Mouse (Mus musculus): ENCODE data around the gene Adck1. TPM values are rescaled to one million over a fixed set of nuclear protein-coding genes. Genes with fewer than 3 reads are reported as not detected.

Gene Adck1
- polyA plus RNA-seq, 1 experiment, result 6.2 TPM

DNA sequence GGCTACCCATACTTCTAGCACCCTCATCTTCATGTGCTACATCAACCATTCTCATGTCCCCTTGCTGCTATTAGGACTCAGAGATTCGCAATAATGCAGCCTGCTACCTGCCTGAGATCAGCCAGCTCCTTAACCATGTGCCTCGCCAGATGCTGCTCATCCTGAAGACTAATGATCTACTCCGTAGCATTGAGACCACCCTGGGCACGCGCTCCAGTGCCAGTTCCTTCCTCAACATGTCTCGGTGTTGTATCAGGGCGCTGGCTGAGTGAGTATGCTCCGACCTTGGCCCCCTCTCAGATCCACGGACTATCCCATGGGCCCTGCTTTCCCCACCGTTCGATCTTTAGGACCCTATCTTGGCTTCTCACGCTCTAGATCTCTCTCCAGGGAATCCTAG is 98.6 kb downstream of the Adck1 start:
- no peak for TF ChIP-seq GATA1 (IDR thresholded peaks at IDR 0.05; ENCODE audit: low read length)

DNA sequence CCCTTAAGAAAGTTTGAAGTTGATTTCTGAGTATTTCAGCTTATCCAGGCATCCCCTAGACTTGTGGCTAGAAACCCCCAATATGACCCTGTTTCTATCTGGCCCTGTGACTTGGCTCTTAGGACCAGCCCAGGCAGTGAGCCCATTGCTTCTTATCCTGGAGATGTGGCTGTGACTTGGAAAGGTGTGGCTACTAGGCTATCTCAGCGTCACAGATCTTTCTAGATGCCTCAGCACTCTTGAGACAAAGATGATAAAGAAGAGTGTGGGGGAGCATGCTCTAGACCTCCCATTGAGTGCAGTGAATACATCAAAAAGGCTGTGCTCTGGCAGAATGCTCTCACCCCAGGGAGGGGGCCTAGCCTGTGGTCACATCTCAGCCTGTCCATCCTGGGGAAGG is 99.1 kb downstream of the Adck1 start:
- no peak for TF ChIP-seq GATA1 (IDR thresholded peaks at IDR 0.05; ENCODE audit: low read length)

DNA sequence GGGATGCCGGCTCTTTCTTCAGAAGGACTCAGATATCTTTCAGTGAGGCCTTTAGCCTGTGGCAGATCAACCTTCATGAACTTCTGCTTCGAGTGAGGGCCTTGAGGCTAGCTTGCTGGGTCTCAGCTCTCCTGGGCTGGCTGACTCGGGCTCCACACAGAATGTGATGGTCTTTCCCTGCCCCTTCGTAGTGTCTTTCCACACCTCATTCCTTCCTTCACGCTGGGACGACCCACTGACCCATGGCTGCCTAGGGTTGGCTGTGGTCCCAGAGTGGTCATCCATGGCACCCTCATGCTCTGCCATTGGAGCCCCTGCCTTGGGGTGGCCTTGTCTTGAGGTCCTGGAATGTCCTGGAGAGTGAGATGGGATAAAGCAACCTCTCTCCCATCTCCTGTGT is 100.7 kb downstream of the Adck1 start:
- no peak for TF ChIP-seq GATA1 (IDR thresholded peaks at IDR 0.05; ENCODE audit: low read length)

DNA sequence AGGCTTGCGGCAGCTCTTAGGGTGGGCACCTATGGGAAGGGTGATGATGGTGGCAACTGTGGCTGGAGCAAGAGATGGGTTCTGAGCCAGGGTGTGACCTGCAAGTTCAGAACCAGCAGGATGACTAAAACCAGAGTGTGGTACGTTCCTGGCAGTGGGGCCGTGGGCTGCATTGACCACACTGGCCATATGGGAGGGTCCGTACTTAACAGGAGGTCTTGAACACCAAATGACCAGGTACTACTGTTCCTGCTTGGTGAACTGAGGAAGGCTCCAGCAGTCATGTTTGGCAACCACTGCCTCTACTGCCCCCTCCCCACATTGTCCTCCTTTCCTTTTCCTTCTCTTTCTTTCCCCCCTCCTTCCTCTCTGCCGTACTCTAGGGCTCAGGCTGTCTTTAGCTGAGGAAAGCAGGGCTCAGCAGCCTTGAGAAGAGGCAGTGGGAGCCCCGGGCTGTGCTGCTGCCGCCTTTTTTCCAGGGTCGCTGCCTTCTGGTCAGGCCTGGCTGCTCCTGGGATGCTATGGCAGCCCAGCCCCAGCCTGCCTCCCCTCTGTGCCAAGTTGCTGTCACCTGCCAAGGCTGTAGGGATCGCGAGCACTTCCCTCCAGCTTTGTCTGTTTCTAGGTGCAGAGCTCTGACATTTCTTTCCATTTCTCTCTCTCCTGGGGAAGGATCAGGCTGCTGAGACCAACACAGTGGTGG is 103.4 kb downstream of the Adck1 start:
- no peak for TF ChIP-seq GATA1 (IDR thresholded peaks at IDR 0.05; ENCODE audit: low read length)

DNA sequence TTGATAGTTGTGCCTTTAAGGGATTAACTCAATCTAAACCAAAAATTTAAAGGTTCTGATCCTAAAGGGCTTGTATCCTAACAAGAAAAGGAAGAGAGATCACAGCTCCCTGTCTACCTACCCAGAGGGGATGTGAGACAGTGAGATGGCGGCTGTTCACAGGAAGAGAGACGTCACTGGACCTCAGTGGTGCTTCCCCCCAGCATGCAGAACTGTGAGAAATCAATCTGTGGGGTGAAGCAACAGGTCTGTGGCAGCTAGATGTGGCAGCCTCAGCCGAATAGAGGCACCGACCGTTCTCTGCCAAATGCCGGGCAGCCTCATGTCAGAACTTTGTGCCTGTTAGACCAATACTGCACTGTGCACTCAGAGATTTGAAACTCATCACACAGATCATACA is 106.4 kb downstream of the Adck1 start:
- no peak for TF ChIP-seq GATA1 (IDR thresholded peaks at IDR 0.05; ENCODE audit: low read length)

DNA sequence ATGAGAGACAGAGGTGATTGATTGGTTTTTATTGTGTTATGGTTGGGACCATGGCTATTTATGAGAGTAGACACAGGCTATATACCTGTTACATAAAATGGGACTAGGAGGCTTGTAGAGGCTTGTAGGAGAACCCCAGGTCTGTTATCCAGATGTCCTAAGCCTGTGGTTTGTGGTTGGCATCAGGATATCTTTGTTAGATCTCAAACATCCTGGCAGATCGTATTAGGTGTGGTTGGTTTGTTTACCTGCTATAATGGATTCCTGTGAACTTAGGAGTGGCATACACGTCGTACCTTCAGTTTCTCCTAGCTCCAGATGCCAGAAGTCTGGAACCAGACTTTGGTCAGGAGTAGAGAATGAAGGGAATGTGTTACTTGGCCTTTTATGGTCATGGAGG is 106.9 kb downstream of the Adck1 start:
- TF ChIP-seq GATA1 (IDR thresholded peaks at IDR 0.05; ENCODE audit: low read length), result no peak

DNA sequence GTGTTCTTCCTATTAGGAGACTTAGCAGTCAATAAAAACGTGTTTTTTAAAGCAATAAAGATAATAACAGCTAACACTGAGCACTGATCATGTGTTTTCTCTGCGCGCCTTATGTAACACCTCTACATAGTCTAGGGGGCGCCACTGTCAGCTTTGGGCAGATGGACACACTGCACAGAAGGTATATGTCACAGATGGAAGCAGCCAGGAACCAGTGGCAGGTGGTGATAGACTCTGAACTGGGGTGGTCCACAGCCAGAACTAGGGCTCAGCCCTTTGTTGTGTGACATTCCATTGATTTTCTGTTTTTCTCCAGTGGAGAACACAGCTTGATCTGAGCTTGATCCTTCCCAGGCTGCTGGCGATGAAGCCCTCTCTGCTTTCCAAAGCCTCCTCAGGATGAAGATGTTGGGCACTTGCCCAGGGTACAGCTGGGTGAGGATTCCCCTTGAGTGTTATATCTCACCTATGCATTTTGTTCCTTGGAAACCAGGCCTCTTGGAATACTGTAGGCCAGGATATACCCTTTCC is 107.6 kb downstream of the Adck1 start:
- TF ChIP-seq GATA1 (IDR thresholded peaks at IDR 0.05; ENCODE audit: low read length), result no peak

DNA sequence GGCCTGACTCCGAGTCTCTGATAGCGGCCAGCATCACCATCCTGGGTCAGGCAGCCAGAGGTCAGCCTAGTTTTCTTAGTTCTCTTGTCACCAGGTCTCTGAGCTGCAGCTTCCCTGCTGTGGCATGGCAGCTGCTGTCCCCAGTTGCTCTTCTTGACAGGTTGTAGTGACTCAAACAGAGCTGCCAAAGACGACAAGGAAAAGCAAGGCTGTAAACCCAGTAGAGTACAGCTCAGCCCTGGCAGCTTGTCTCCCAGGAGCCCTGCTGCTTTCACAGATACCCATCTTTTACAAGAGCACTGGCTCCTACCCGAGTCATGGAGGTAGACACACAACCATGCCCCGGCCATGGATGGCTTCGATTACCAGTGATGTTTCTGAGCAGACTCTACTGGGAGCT is 108.3 kb downstream of the Adck1 start:
- TF ChIP-seq GATA1 (IDR thresholded peaks at IDR 0.05; ENCODE audit: low read length), result no peak

DNA sequence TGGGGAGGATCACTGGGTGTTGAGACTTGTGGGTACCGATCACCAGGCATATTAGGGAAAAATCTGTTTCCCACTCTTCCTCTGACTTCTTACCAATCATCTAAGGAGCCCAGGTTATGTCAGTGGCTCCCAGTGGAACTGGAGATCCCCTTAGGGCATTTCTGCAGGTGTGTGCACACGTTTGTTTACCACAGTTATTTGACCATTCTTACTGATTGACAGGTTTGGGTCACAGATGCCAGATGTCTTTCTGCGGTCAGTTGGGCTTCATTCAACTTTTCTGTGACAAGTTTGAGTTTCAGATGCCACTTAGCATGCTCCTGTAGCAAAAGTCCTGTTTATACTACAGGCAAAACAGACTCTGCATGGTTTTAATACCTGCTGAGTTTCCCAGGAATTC is 112.5 kb downstream of the Adck1 start:
- TF ChIP-seq GATA1 (IDR thresholded peaks at IDR 0.05; ENCODE audit: low read length), result no peak

DNA sequence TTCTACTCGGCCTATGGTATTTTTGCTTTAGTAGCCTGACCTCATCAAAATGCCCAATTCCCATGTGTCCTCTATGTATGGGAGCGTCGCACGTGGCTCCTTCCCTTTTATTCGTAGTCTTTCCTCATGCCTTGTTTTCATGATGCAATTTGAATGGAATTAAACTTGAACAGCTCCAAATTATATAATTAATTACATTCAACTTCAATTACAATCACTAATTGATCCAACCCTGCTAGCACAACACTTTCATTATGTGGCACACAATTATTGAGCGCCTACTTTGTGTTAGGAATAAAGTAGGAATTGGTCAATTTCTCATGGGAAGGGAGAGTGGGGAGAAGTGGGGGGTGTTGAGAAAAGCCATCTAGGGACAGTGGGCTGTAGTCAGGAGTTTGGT is 113.4 kb downstream of the Adck1 start:
- no peak for TF ChIP-seq GATA1 (IDR thresholded peaks at IDR 0.05; ENCODE audit: low read length)

DNA sequence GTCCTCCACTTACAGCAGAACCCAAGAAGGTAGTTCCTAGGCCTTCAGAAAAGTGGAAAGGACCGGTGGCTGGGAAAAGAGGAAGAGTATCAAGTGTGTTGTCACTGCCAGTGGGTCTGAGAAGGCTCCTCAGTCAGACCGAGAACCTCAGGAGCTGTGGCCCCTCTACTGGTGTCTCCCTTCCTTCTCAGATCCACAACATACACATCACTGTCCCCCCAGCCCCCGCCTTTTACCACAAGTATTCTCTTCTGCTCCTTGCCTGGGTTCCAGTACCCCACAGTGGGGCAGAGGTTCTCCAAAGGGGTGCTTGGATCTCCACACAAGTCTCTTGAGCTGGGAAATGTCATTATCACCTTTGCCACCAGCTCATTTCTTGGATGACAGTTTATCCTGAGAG is 115.5 kb downstream of the Adck1 start:
- TF ChIP-seq GATA1 (IDR thresholded peaks at IDR 0.05; ENCODE audit: low read length), result no peak

DNA sequence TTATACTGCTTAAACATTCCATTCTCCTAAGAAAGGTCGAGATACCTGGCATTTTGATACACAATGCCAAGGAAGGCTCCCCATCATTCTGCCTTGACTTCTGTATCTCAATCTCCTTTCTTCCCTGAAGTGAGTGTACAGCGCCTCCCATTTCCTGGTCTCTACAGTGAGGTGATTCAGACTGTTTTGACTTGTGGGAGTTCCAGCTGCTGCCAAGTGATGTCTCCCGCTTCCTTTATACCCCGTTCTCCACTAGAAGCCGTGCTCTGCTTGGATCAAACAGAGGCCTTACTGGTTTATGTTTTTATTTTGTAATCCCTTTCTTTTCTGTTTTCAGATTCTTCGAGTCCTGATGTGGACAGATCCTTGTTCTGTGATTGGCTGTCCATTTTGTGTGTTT is 116.3 kb downstream of the Adck1 start:
- TF ChIP-seq GATA1 (IDR thresholded peaks at IDR 0.05; ENCODE audit: low read length), result no peak

DNA sequence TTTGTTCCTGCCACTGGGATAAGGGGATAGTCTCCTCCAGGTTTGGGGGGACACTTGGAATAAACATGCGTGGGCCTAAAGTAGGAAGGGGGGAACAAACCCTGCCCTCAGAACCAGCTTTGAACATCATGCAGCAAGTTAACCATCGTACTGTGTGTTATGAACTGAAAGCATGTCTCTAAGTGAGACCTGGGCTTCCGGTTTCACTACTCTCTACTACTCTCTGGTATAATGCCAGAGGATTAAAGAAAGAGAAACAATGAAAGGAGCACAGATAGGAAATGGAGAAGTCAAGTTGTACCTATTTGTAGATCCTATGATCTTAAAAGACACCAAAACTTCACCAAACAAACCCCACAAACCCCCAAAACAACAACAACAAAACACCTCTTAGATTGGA is 121.3 kb downstream of the Adck1 start:
- no peak for TF ChIP-seq GATA1 (IDR thresholded peaks at IDR 0.05; ENCODE audit: low read length)

DNA sequence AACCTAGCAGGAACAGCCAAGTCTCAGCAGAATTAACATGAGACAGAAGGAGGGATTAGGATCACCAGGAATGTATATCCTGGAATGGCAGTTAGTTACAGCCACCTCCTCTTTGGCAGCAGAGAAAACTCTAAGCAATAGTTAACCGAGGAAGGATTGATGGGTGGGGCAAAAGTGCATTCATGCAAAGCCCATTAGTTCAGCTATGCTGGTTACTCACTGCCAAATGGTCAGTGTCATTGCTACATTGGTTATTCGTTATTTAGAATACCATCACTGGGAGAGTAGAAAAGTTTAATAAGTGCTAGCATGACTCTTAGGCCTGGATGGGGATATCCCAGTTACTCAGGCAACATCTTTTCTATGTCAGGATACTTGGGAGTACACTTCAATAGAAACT is 130.5 kb downstream of the Adck1 start:
- no peak for TF ChIP-seq GATA1 (IDR thresholded peaks at IDR 0.05; ENCODE audit: low read length)

Other genes starting within 250 kb of the Adck1 start
- gene Gm10436, start 178.4 kb upstream of the Adck1 start, polyA plus RNA-seq (2012), result not detected in 2 replicates
- not detected in 2 replicates for gene Gm8332, start 110.5 kb upstream of the Adck1 start, polyA plus RNA-seq (2012)
- 0.06 and 0.11 TPM in 2 replicates for gene Gm5662, start 86.1 kb upstream of the Adck1 start, polyA plus RNA-seq (2012)
- gene Gm5039, start 36.5 kb upstream of the Adck1 start, polyA plus RNA-seq (2012), result not detected in 2 replicates

All from G1E-ER4 (cell line).